Mouse (Mus musculus) G1E (cell line): ENCODE measurements around the gene Slc35b1. TPM values are rescaled to one million over a fixed set of nuclear protein-coding genes. Genes with fewer than 3 reads are reported as not detected.

Experiments used
- ATAC-seq: 2 replicates; pipeline ENCODE4 v1.8.0; 2016; ENCODE audit warnings: mild to moderate bottlenecking; ENCODE audit not compliant: insufficient number of reproducible peaks, poor library complexity, low FRiP score, severe bottlenecking; ENCODE audit errors: extremely low read depth
- DNase-seq: peaks from one replicate; pipeline ENCODE4 v3.0.0; 2012; ENCODE audit warnings: low spot score
- H3K27me3 ChIP-seq: 2 replicates; pipeline ENCODE4 v1.6.1; 2012; ENCODE audit warnings: mild to moderate bottlenecking, low read length, inconsistent platforms; ENCODE audit not compliant: insufficient read depth
- H3K36me3 ChIP-seq: replicated peaks from 2 replicates; pipeline ENCODE3; 2012; ENCODE audit warnings: mild to moderate bottlenecking, inconsistent platforms
- H3K4me1 ChIP-seq: 2 replicates; pipeline ENCODE4 v1.6.1; 2012; ENCODE audit warnings: low read depth, low read length, inconsistent platforms, mixed read lengths; ENCODE audit not compliant: insufficient read depth
- H3K4me3 ChIP-seq: 2 replicates; pipeline ENCODE4 v1.5.1; 2012; ENCODE audit warnings: low read depth, mild to moderate bottlenecking, inconsistent platforms, low read length, moderate library complexity, mixed read lengths
- H3K9me3 ChIP-seq: replicated peaks from 2 replicates; pipeline ENCODE4 v1.6.1; 2012; ENCODE audit warnings: inconsistent platforms
- CTCF ChIP-seq: IDR thresholded peaks from 2 replicates; pipeline ENCODE4 v1.5.1; 2012; ENCODE audit warnings: low read depth, low read length, inconsistent platforms, mixed read lengths
- GATA1 ChIP-seq: IDR thresholded peaks from 2 replicates; pipeline ENCODE4 v1.6.1; 2012; ENCODE audit warnings: borderline replicate concordance, low read length, inconsistent platforms, mixed read lengths
- GATA2 ChIP-seq: IDR thresholded peaks from 2 replicates; pipeline ENCODE4 v1.6.1; 2012; ENCODE audit warnings: low read depth, low read length, inconsistent platforms, borderline replicate concordance
- POLR2AphosphoS5 ChIP-seq: IDR thresholded peaks from 2 replicates; pipeline ENCODE4 v1.6.1; 2012; ENCODE audit warnings: low read depth, low read length, inconsistent platforms; ENCODE audit not compliant: insufficient replicate concordance
- TAL1 ChIP-seq: conservative IDR thresholded peaks from 2 replicates; pipeline ENCODE4 v1.6.1; 2012; ENCODE audit warnings: low read depth, low read length, inconsistent platforms, mixed read lengths
- polyA plus RNA-seq: library from polyadenylated mRNA; stranded (reverse); fragments of >175 nt; gene quantifications from 2 replicates; pipeline ENCODE4 v1.2.3, GENCODE M21; 2012
- total RNA-seq, 2 experiments: library from RNA; stranded (forward) in 1 of 2; stranded (reverse) in 1 of 2; fragments of 200-1000 nt in 1 of 2; fragments of >200 nt in 1 of 2; fragmentation: Nextera tagmentation in 1 of 2; gene quantifications; 2 replicates each; pipeline ENCODE4 v1.2.3; 2014 to 2017

The Slc35b1 gene
- total and polyA plus RNA-seq, 3 experiments, result 4.1 to 50.6 (median 37.5) TPM

GRCm38 (mm10) chr11:95354228-95354944 is 30.1 kb upstream of the Slc35b1 start:
- H3K4me3 ChIP-seq, result no peak overlapping the region
- H3K9me3 ChIP-seq, result no peaks in the 10 kb centered on the region
- ATAC-seq (no peak), DNase-seq (no peak)
- H3K36me3 ChIP-seq, result peaks cover 88% of the 10 kb centered on the region
- no peak for TF ChIP-seq GATA2
- no peak for TF ChIP-seq GATA1
- TF ChIP-seq CTCF, result no peak
- no peak for TF ChIP-seq TAL1
- TF ChIP-seq POLR2AphosphoS5, result no peak
- H3K4me1 ChIP-seq, result peaks cover 78% of the 10 kb centered on the region
- H3K27me3 ChIP-seq, result no peaks in the 10 kb centered on the region

- H3K9me3 ChIP-seq, result no peaks in the 10 kb centered on the region
- H3K4me3 ChIP-seq, result no peak overlapping the region; the same call in 1 of the 2 replicates
- DNase-seq (no peak), ATAC-seq (no peak)
- H3K36me3 ChIP-seq, result peaks cover 88% of the 10 kb centered on the region
- TF ChIP-seq TAL1 (no peak), POLR2AphosphoS5 (no peak), CTCF (no peak)
- no peaks in the 10 kb centered on the region for H3K27me3 ChIP-seq
- H3K4me1 ChIP-seq, result peaks cover 73% of the 10 kb centered on the region
These were observed 29.4 kb upstream of the Slc35b1 start for GRCm38 (mm10) chr11:95354945-95355660.

- TF ChIP-seq GATA1 (no peak), TAL1 (no peak), POLR2AphosphoS5 (no peak), CTCF (no peak), GATA2 (no peak)
- no peaks in the 10 kb centered on the region for H3K27me3 ChIP-seq
- no peak for DNase-seq
- peaks cover 88% of the 10 kb centered on the region for H3K36me3 ChIP-seq
- H3K9me3 ChIP-seq, result no peaks in the 10 kb centered on the region
- H3K4me3 ChIP-seq, result no peak overlapping the region; the same call in 1 of the 2 replicates
- H3K4me1 ChIP-seq, result peaks cover 71% of the 10 kb centered on the region
- ATAC-seq, result no peak
These were observed 28.9 kb upstream of the Slc35b1 start for GRCm38 (mm10) chr11:95355661-95356011.

- H3K9me3 ChIP-seq, result no peaks in the 10 kb centered on the region
- TF ChIP-seq CTCF, result no peak
- no peak for TF ChIP-seq POLR2AphosphoS5
- TF ChIP-seq GATA2, result no peak
- TF ChIP-seq TAL1, result no peak
- no peak for TF ChIP-seq GATA1
- peaks cover 67% of the 10 kb centered on the region for H3K4me1 ChIP-seq
- H3K36me3 ChIP-seq, result peaks cover 88% of the 10 kb centered on the region
- no peak for DNase-seq
- no peak for ATAC-seq
- H3K27me3 ChIP-seq, result no peaks in the 10 kb centered on the region
- H3K4me3 ChIP-seq, result peak overlapping the region; percentile 46; the same call in 1 of the 2 replicates
These were observed 28.5 kb upstream of the Slc35b1 start for GRCm38 (mm10) chr11:95356039-95356438.

GRCm38 (mm10) chr11:95356469-95357273 is 27.8 kb upstream of the Slc35b1 start:
- H3K9me3 ChIP-seq, result no peaks in the 10 kb centered on the region
- no peaks in the 10 kb centered on the region for H3K27me3 ChIP-seq
- H3K4me3 ChIP-seq, result peak overlapping the region; percentile 46; the same call in 1 of the 2 replicates
- DNase-seq (peak; percentile 76), ATAC-seq (peak; percentile 86)
- peaks cover 67% of the 10 kb centered on the region for H3K4me1 ChIP-seq
- no peak for TF ChIP-seq CTCF
- peak; percentile 95 for TF ChIP-seq TAL1
- peak; percentile 46; the same call in 1 of the 2 replicates for TF ChIP-seq GATA2
- no peak for TF ChIP-seq GATA1
- no peak for TF ChIP-seq POLR2AphosphoS5
- H3K36me3 ChIP-seq, result peaks cover 85% of the 10 kb centered on the region

GRCm38 (mm10) chr11:95358263-95358662 is 26.2 kb upstream of the Slc35b1 start:
- Histone ChIP-seq H3K4me3 (peak overlapping the region; percentile 25; the same call in 1 of the 2 replicates), H3K36me3 (peaks cover 75% of the 10 kb centered on the region), H3K27me3 (no peaks in the 10 kb centered on the region), H3K9me3 (no peaks in the 10 kb centered on the region), H3K4me1 (peaks cover 57% of the 10 kb centered on the region)
- DNase-seq (no peak), ATAC-seq (no peak)
- TF ChIP-seq POLR2AphosphoS5 (no peak), TAL1 (no peak), CTCF (no peak), GATA2 (no peak), GATA1 (no peak)
